10 mouse cellular contexts compared by ENCODE assay signal in the genomic region with DNA sequence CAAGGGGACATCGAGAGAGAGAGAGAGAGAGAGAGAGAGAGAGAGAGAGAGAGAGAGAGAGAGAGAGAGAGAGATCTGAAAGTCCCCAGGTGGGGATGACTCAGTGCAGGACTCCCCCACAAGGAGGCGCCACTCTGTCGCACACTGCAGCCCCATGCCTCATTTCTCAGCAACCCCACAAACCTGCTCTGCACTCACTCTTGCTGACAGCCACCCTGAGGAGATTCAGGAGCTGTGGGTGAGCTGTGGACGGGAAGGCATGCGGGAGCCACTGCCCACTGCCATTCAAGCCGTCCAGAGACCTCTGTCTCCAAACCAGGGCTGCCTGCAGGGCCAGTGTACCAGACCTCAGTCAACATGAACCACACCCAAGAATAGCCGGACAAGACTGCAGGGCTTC. TPM values are rescaled to one million over a fixed set of nuclear protein-coding genes. Genes with fewer than 3 reads are reported as not detected.
DNase-seq lines count a peak whose midpoint lies in the region; ATAC-seq lines count a peak whose summit lies in the region.
"Had no signal": no experiment of that assay in that cellular context is flagged by ENCODE, and none has a peak within 500 bp of the region (broad histone marks: within the 10 kb centered on the region; RNA-seq: fewer than 3 reads in every experiment).

No protein-coding gene starts in this region.

- H3K9me3 ChIP-seq in intestine, embryonic 15.5 days = no peaks in the 10 kb centered on the region
- H3K9me3 ChIP-seq in midbrain, embryonic 13.5 days = no peaks in the 10 kb centered on the region
- H3K9me3 ChIP-seq: embryonic facial prominence, embryonic 15.5 days; megakaryocyte, embryonic 14.5 days had no signal

- H3K36me3 ChIP-seq in intestine, embryonic 15.5 days = no peaks in the 10 kb centered on the region
- H3K36me3 ChIP-seq in midbrain, embryonic 13.5 days = no peaks in the 10 kb centered on the region

- DNase-seq in kidney, adult 18-20 months = peak; percentile 52
- DNase-seq in kidney, adult 11 months = no peak
- DNase-seq in CD8-positive naive resting alpha-beta T cell, adult 2 months (ENCODE audit: low read depth in 2 of 2, low spot score in 2 of 2) = peak; percentile 56 to 66
- peak; percentile 40 for DNase-seq in brain, adult 2 months (ENCODE audit: low read depth, low spot score)
- peak; percentile 57 for DNase-seq in lung, postnatal 36 days
- DNase-seq in layer of hippocampus, adult 18-20 months (ENCODE audit: low spot score in 2 of 2) = no peak

- peaks cover 39% of the 10 kb centered on the region for H3K4me1 ChIP-seq in intestine, embryonic 15.5 days (replicated peaks)
- no peaks in the 10 kb centered on the region for H3K4me1 ChIP-seq in midbrain, embryonic 13.5 days (replicated peaks)

- H3K4me2 ChIP-seq in intestine, embryonic 15.5 days (replicated peaks) = peak overlapping the region; percentile 30
- no peak overlapping the region for H3K4me2 ChIP-seq in midbrain, embryonic 13.5 days (replicated peaks)
- H3K4me2 ChIP-seq: embryonic facial prominence, embryonic 15.5 days had no signal

- WGBS in intestine, embryonic 15.5 days = 13% methylated on average over 7 of the region's 7 CpGs
- 36% methylated on average over 7 of the region's 7 CpGs for WGBS in midbrain, embryonic 13.5 days

- no peaks in the 10 kb centered on the region for H3K27me3 ChIP-seq in intestine, embryonic 15.5 days (replicated peaks)
- no peaks in the 10 kb centered on the region for H3K27me3 ChIP-seq in midbrain, embryonic 13.5 days
- H3K27me3 ChIP-seq: embryonic facial prominence, embryonic 15.5 days; megakaryocyte, embryonic 14.5 days had no signal

- peak; percentile 50 for ATAC-seq in intestine, embryonic 15.5 days
- no peak for ATAC-seq in midbrain, embryonic 13.5 days

- H3K4me3 ChIP-seq in intestine, embryonic 15.5 days (replicated peaks) = no peak overlapping the region
- no peak overlapping the region for H3K4me3 ChIP-seq in midbrain, embryonic 13.5 days (replicated peaks)
- H3K4me3 ChIP-seq: embryonic facial prominence, embryonic 15.5 days; megakaryocyte, embryonic 14.5 days had no signal

- peak overlapping the region; percentile 60; the same call in 1 of the 2 replicates for H3K27ac ChIP-seq in intestine, embryonic 15.5 days
- no peak overlapping the region for H3K27ac ChIP-seq in midbrain, embryonic 13.5 days
- H3K27ac ChIP-seq: embryonic facial prominence, embryonic 15.5 days had no signal

- no peak overlapping the region for H3K9ac ChIP-seq in intestine, embryonic 15.5 days
- H3K9ac ChIP-seq in midbrain, embryonic 13.5 days (replicated peaks) = no peak overlapping the region
- H3K9ac ChIP-seq: embryonic facial prominence, embryonic 15.5 days had no signal

RNA-seq across cellular contexts. Expression of a gene that starts 23.7 kb away (rescaled TPM):
- polyA plus RNA-seq in intestine, embryonic 15.5 days (2015; fragmentation: Nextera tagmentation; extraction: Ambion mirVana) = 3.7 and 4.2 TPM in 2 replicates
- total RNA-seq in layer of hippocampus, adult 18-20 months (2021) = under 1 TPM in 1 of 2 experiments, not detected in 1; 0.52 TPM
- polyA plus RNA-seq in midbrain, embryonic 13.5 days (2015; fragmentation: Nextera tagmentation; extraction: Ambion mirVana) = 0.15 and 0.27 TPM in 2 replicates

RNA-seq across cellular contexts. Expression of a gene that starts 54.9 kb away (rescaled TPM):
- polyA plus RNA-seq in intestine, embryonic 15.5 days (2015; fragmentation: Nextera tagmentation; extraction: Ambion mirVana) = 41.1 and 54.2 TPM in 2 replicates
- total RNA-seq in layer of hippocampus, adult 18-20 months (2021) = 10 to 100 TPM; 64.8 to 68.8 TPM
- polyA plus RNA-seq in midbrain, embryonic 13.5 days (2015; fragmentation: Nextera tagmentation; extraction: Ambion mirVana) = 102 and 105 TPM in 2 replicates

Comparison
In these comparisons a context has a peak if more than half of its experiments do, and no peak if none do; other contexts are left out.
1. DNase-seq: peak in kidney, adult 18-20 months (single experiment), CD8-positive naive resting alpha-beta T cell, adult 2 months (2 of 2), brain, adult 2 months (single experiment) and lung, postnatal 36 days (single experiment); none in kidney, adult 11 months (single experiment) and layer of hippocampus, adult 18-20 months (0 of 2).